Mouse (Mus musculus): ENCODE measurements around the gene Sema4g. TPM values are rescaled to one million over a fixed set of nuclear protein-coding genes. Genes with fewer than 3 reads are reported as not detected.

Gene Sema4g
- polyA plus RNA-seq (2015; fragmentation: Nextera tagmentation; extraction: Ambion mirVana): 17.1 and 20.4 TPM in 2 replicates

GRCm38 (mm10) chr19:44988831-44989566 is at the start of gene Sema4g:
TSS of gene Sema4g (plus strand) at chr19:44989101.
- ATAC-seq (replicated peaks): peak; percentile 81
- H3K9ac ChIP-seq: peak within 1 kb of the TSS; percentile 89
- peaks cover 27% of the 10 kb centered on the region for H3K4me1 ChIP-seq
- H3K9me3 ChIP-seq: no peaks in the 10 kb centered on the region
- peak within 1 kb of the TSS; percentile 74 for H3K27ac ChIP-seq
- H3K27me3 ChIP-seq (replicated peaks): no peaks in the 10 kb centered on the region
- peak within 1 kb of the TSS; percentile 86 for H3K4me2 ChIP-seq
- under 1% methylated on average over 46 of the region's 58 CpGs for WGBS
- H3K36me3 ChIP-seq (replicated peaks): 0 out of 2 replicates have a peak, but pooled peaks cover 6% of the 10 kb centered on the region
- H3K4me3 ChIP-seq: peak within 1 kb of the TSS; percentile 77

GRCm38 (mm10) chr19:44959633-44960032 is 29.3 kb upstream of the Sema4g start:
- no peak overlapping the region for H3K4me3 ChIP-seq
- no peaks in the 10 kb centered on the region for H3K9me3 ChIP-seq
- H3K4me1 ChIP-seq: no peaks in the 10 kb centered on the region
- H3K27ac ChIP-seq: no peak overlapping the region
- no peaks in the 10 kb centered on the region for H3K27me3 ChIP-seq (replicated peaks)
- H3K36me3 ChIP-seq (replicated peaks): peaks cover 48% of the 10 kb centered on the region
- H3K4me2 ChIP-seq: no peak overlapping the region
- H3K9ac ChIP-seq: no peak overlapping the region
- ATAC-seq (replicated peaks): no peak
- 97% methylated on average over 2 of the region's 2 CpGs for WGBS

GRCm38 (mm10) chr19:44965978-44966377 is 22.9 kb upstream of the Sema4g start:
- no peaks in the 10 kb centered on the region for H3K27me3 ChIP-seq (replicated peaks)
- no peak for ATAC-seq (replicated peaks)
- no peak overlapping the region for H3K9ac ChIP-seq
- H3K9me3 ChIP-seq: no peaks in the 10 kb centered on the region
- H3K27ac ChIP-seq: no peak overlapping the region
- H3K4me2 ChIP-seq: no peak overlapping the region
- H3K4me3 ChIP-seq: no peak overlapping the region
- 88% methylated on average over 1 of the region's 1 CpGs for whole genome bisulfite sequencing
- peaks cover 66% of the 10 kb centered on the region for H3K36me3 ChIP-seq (replicated peaks)
- H3K4me1 ChIP-seq: no peaks in the 10 kb centered on the region

- WGBS: 91% methylated on average over 3 of the region's 3 CpGs
- Histone ChIP-seq H3K4me2 (no peak overlapping the region), H3K9ac (no peak overlapping the region), H3K4me1 (no peaks in the 10 kb centered on the region), H3K27me3 (replicated peaks) (no peaks in the 10 kb centered on the region), H3K9me3 (no peaks in the 10 kb centered on the region), H3K4me3 (no peak overlapping the region), H3K36me3 (replicated peaks) (peaks cover 76% of the 10 kb centered on the region), H3K27ac (no peak overlapping the region)
- no peak for ATAC-seq (replicated peaks)
Observed at GRCm38 (mm10) chr19:44968329-44968728, 20.6 kb upstream of the Sema4g start.

GRCm38 (mm10) chr19:44976636-44977035 is 12.3 kb upstream of the Sema4g start:
- H3K4me3 ChIP-seq: no peak overlapping the region
- H3K27ac ChIP-seq: no peak overlapping the region
- H3K9ac ChIP-seq: no peak overlapping the region
- no peaks in the 10 kb centered on the region for H3K27me3 ChIP-seq (replicated peaks)
- no peak for ATAC-seq (replicated peaks)
- H3K4me2 ChIP-seq: no peak overlapping the region
- H3K36me3 ChIP-seq (replicated peaks): peaks cover 66% of the 10 kb centered on the region
- no peaks in the 10 kb centered on the region for H3K9me3 ChIP-seq
- H3K4me1 ChIP-seq: no peaks in the 10 kb centered on the region
- WGBS: 88% methylated on average over 6 of the region's 6 CpGs

- H3K36me3 ChIP-seq (replicated peaks): peaks cover 70% of the 10 kb centered on the region
Observed at GRCm38 (mm10) chr19:44977148-44977547, 11.8 kb upstream of the Sema4g start.

GRCm38 (mm10) chr19:44980787-44981186 is 8.1 kb upstream of the Sema4g start:
- no peak overlapping the region for H3K4me3 ChIP-seq
- H3K4me1 ChIP-seq: no peaks in the 10 kb centered on the region
- no peak for ATAC-seq (replicated peaks)
- H3K36me3 ChIP-seq (replicated peaks): peaks cover 35% of the 10 kb centered on the region; the same call in 1 of the 2 replicates
- H3K27me3 ChIP-seq (replicated peaks): no peaks in the 10 kb centered on the region
- WGBS: 83% methylated on average over 2 of the region's 2 CpGs
- H3K9me3 ChIP-seq: no peaks in the 10 kb centered on the region
- H3K9ac ChIP-seq: no peak overlapping the region
- H3K27ac ChIP-seq: no peak overlapping the region
- H3K4me2 ChIP-seq: no peak overlapping the region

More at GRCm38 (mm10) chr19:44977148-44977547, 11.8 kb upstream of the Sema4g start:
- H3K9me3 ChIP-seq: no peaks in the 10 kb centered on the region
- H3K9ac ChIP-seq: no peak overlapping the region
- ATAC-seq (replicated peaks): no peak
- no peak overlapping the region for H3K27ac ChIP-seq
- 95% methylated on average over 6 of the region's 6 CpGs for WGBS
- H3K4me1 ChIP-seq: no peaks in the 10 kb centered on the region
- no peaks in the 10 kb centered on the region for H3K27me3 ChIP-seq (replicated peaks)
- H3K4me2 ChIP-seq: no peak overlapping the region
- H3K4me3 ChIP-seq: no peak overlapping the region

GRCm38 (mm10) chr19:44982477-44983115 is 6.3 kb upstream of the Sema4g start:
- no peaks in the 10 kb centered on the region for H3K4me1 ChIP-seq
- ATAC-seq (replicated peaks): no peak
- no peak overlapping the region for H3K4me3 ChIP-seq
- 87% methylated on average over 7 of the region's 7 CpGs for WGBS
- H3K9me3 ChIP-seq: no peaks in the 10 kb centered on the region
- H3K27me3 ChIP-seq (replicated peaks): no peaks in the 10 kb centered on the region
- no peak overlapping the region for H3K27ac ChIP-seq
- peaks cover 18% of the 10 kb centered on the region; the same call in 1 of the 2 replicates for H3K36me3 ChIP-seq (replicated peaks)
- H3K4me2 ChIP-seq: no peak overlapping the region
- no peak overlapping the region for H3K9ac ChIP-seq

- Histone ChIP-seq H3K9ac (no peak overlapping the region), H3K9me3 (no peaks in the 10 kb centered on the region), H3K4me2 (no peak overlapping the region), H3K27me3 (replicated peaks) (no peaks in the 10 kb centered on the region), H3K36me3 (replicated peaks) (peaks cover 12% of the 10 kb centered on the region; the same call in 1 of the 2 replicates), H3K27ac (no peak overlapping the region), H3K4me1 (peaks cover 3% of the 10 kb centered on the region), H3K4me3 (no peak overlapping the region)
- WGBS: 96% methylated on average over 6 of the region's 6 CpGs
- no peak for ATAC-seq (replicated peaks)
Observed at GRCm38 (mm10) chr19:44983366-44983765, 5.5 kb upstream of the Sema4g start.

- H3K4me1 ChIP-seq: peaks cover 8% of the 10 kb centered on the region
- peaks cover 11% of the 10 kb centered on the region; the same call in 1 of the 2 replicates for H3K36me3 ChIP-seq (replicated peaks)
- 91% methylated on average over 4 of the region's 4 CpGs for WGBS
- H3K4me3 ChIP-seq: no peak overlapping the region
- no peaks in the 10 kb centered on the region for H3K9me3 ChIP-seq
- no peaks in the 10 kb centered on the region for H3K27me3 ChIP-seq (replicated peaks)
- no peak for ATAC-seq (replicated peaks)
- no peak overlapping the region for H3K4me2 ChIP-seq
- no peak overlapping the region for H3K27ac ChIP-seq
- H3K9ac ChIP-seq: no peak overlapping the region
Observed at GRCm38 (mm10) chr19:44984420-44984819, 4.5 kb upstream of the Sema4g start.

- Histone ChIP-seq H3K9me3 (no peaks in the 10 kb centered on the region), H3K4me3 (no peak overlapping the region), H3K4me2 (no peak overlapping the region), H3K27ac (no peak overlapping the region), H3K9ac (no peak overlapping the region), H3K36me3 (replicated peaks) (peaks cover 7% of the 10 kb centered on the region; the same call in 1 of the 2 replicates), H3K27me3 (replicated peaks) (no peaks in the 10 kb centered on the region), H3K4me1 (peaks cover 16% of the 10 kb centered on the region)
- whole genome bisulfite sequencing: 71% methylated on average over 5 of the region's 5 CpGs
- no peak for ATAC-seq (replicated peaks)
Observed at GRCm38 (mm10) chr19:44985159-44985988, 3.5 kb upstream of the Sema4g start.

- H3K4me1 ChIP-seq: peaks cover 27% of the 10 kb centered on the region
- no peak overlapping the region for H3K4me2 ChIP-seq
- no peak overlapping the region for H3K27ac ChIP-seq
- no peaks in the 10 kb centered on the region for H3K9me3 ChIP-seq
- H3K27me3 ChIP-seq (replicated peaks): no peaks in the 10 kb centered on the region
- WGBS: 66% methylated on average over 6 of the region's 6 CpGs
- ATAC-seq (replicated peaks): no peak
- H3K4me3 ChIP-seq: no peak overlapping the region
- no peak overlapping the region for H3K9ac ChIP-seq
- 0 out of 2 replicates have a peak, but pooled peaks cover under 1% of the 10 kb centered on the region for H3K36me3 ChIP-seq (replicated peaks)
Observed at GRCm38 (mm10) chr19:44987004-44987403, 1.9 kb upstream of the Sema4g start.

Measured in midbrain, embryonic 15.5 days (tissue).